Mouse (Mus musculus): ENCODE measurements around the gene Gemin7. TPM values are rescaled to one million over a fixed set of nuclear protein-coding genes. Genes with fewer than 3 reads are reported as not detected.
"Not testable (repeated sequence)": the region's sequence is repeated elsewhere in the genome, so short reads cannot be mapped to it uniquely, and the experiment has no call there.

Gemin7 gene
- polyA plus RNA-seq (2016; fragmentation: Nextera tagmentation; extraction: Ambion mirVana) = 101 TPM in 2 replicates

- Histone ChIP-seq H3K9ac (peak within 1 kb of the TSS; percentile 62), H3K4me2 (peak within 1 kb of the TSS; percentile 92), H3K4me3 (peak within 1 kb of the TSS; percentile 54), H3K27me3 (replicated peaks) (peaks cover 18% of the 10 kb centered on the region), H3K36me3 (peaks cover 28% of the 10 kb centered on the region), H3K27ac (no peak within 1 kb of the TSS; the same call in 1 of the 2 replicates), H3K9me3 (replicated peaks) (no peaks in the 10 kb centered on the region), H3K4me1 (peaks cover 64% of the 10 kb centered on the region)
- no peak for ATAC-seq
- WGBS (ENCODE audit: insufficient replicate concordance) = under 1% methylated on average over 56 of the region's 56 CpGs
Observed at GRCm38 (mm10) chr7:19577141-19577852, at the start of gene Gemin7, which contains the start of gene Zfp296. Gemin7 (minus strand) TSS chr7:19577595. Zfp296 (plus strand) TSS chr7:19577287.

DNA sequence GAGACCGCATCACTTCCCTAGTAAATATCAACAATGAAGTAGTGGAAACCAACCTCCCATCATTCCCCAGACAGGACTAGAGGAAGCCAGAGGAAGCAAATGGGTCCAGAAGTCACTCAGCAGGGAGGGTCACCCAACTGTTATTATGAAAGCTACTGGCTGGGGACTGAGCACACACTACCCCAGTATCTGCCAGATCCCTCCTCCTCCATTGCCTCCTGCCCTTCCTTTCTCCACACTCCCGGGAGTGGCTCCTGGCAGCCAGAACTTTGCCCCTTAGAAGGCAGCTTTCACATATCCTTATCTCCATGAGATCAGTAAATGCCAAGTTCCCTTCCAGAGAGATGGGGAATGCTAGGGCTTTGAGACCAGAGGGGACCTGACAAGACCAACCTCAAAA lies 46.0 kb upstream of the Gemin7 start:
- no peak overlapping the region for H3K9ac ChIP-seq
- H3K4me2 ChIP-seq = no peak overlapping the region
- H3K4me1 ChIP-seq = peaks cover 18% of the 10 kb centered on the region
- H3K4me3 ChIP-seq = no peak overlapping the region
- H3K9me3 ChIP-seq (replicated peaks) = no peaks in the 10 kb centered on the region
- no peak for ATAC-seq
- H3K27me3 ChIP-seq (replicated peaks) = peaks cover 38% of the 10 kb centered on the region
- 55% methylated on average over 2 of the region's 2 CpGs for WGBS (ENCODE audit: insufficient replicate concordance)
- H3K27ac ChIP-seq = no peak overlapping the region
- H3K36me3 ChIP-seq = no peaks in the 10 kb centered on the region

- Histone ChIP-seq H3K27me3 (replicated peaks) (peaks cover 38% of the 10 kb centered on the region), H3K4me3 (no peak overlapping the region), H3K9me3 (replicated peaks) (no peaks in the 10 kb centered on the region), H3K36me3 (no peaks in the 10 kb centered on the region), H3K4me1 (peaks cover 7% of the 10 kb centered on the region), H3K27ac (no peak overlapping the region), H3K9ac (no peak overlapping the region; the same call in 1 of the 2 replicates), H3K4me2 (no peak overlapping the region)
- WGBS (ENCODE audit: insufficient replicate concordance) = 41% methylated on average over 6 of the region's 6 CpGs
- ATAC-seq = no peak
Observed at GRCm38 (mm10) chr7:19622241-19622640, 44.8 kb upstream of the Gemin7 start.

DNA sequence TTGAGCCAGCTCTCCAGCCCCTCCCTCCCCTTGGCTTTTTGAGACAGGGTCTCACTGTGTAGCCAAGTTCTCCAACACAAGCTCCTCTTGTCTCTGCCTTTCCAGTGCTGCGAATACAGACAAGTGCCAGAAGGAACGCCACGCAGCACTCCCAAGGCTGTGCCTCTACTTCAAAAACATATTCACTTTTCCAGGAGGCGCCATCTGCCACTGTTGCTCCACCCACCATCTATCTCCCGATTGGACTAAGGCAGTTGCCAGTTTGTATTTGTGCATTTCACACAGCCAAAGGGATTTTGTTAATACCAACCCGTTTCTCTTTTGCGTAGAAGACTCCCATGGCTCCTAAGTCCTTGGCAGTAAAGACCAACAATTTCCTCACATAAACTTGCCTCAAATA lies 43.4 kb upstream of the Gemin7 start:
- Histone ChIP-seq H3K9ac (no peak overlapping the region), H3K36me3 (no peaks in the 10 kb centered on the region), H3K4me3 (no peak overlapping the region), H3K4me2 (no peak overlapping the region), H3K27ac (no peak overlapping the region), H3K27me3 (replicated peaks) (peaks cover 38% of the 10 kb centered on the region), H3K9me3 (replicated peaks) (no peaks in the 10 kb centered on the region), H3K4me1 (peaks cover 7% of the 10 kb centered on the region)
- ATAC-seq = no peak
- WGBS (ENCODE audit: insufficient replicate concordance) = 85% methylated on average over 7 of the region's 7 CpGs

DNA sequence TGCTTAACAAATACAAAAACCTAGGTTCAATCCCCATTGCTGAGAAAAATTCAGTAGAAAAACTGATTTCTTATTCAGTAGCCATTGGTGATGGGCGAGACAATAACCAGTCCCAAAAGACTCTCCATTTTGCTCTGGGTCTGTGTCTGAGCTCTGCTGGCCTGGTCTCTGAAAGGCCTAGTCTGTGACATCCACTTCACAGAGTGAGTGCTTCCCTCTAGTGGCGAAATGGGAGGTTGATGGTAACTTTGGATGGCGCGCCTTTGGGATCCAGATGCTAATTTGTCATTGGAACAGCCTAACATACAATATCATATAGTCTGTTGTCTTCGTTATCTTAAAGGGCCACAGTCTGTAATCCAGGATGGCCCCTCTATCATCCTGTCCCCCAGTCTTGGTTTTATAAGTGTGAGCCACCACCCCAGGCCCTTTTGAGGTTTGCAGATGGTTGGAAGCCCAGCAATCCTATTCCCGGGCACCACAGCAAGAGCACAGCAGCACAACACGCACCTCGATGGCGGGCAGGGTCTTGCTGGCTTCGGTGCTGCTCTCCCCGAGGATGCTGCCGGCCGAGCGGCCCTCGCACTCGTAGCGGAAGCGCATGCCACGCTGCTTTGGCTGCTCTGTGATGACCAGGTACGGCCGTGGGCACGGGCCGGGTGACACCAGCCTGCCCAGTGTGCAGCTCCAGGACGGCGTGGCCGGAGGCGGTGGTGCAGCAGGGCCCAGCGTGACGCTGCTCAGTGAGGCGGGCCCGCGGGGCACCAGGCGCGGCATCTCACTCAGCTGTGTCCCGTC lies 41.8 kb upstream of the Gemin7 start:
- H3K9ac ChIP-seq = no peak overlapping the region; the same call in 1 of the 2 replicates
- H3K9me3 ChIP-seq (replicated peaks) = no peaks in the 10 kb centered on the region
- H3K27ac ChIP-seq = no peak overlapping the region
- H3K4me3 ChIP-seq = peak overlapping the region; percentile 22
- WGBS (ENCODE audit: insufficient replicate concordance) = 15% methylated on average over 34 of the region's 35 CpGs
- peak overlapping the region; percentile 61 for H3K4me2 ChIP-seq
- peaks cover 36% of the 10 kb centered on the region for H3K27me3 ChIP-seq (replicated peaks)
- no peaks in the 10 kb centered on the region for H3K36me3 ChIP-seq
- ATAC-seq = peak; percentile 56
- peaks cover 7% of the 10 kb centered on the region for H3K4me1 ChIP-seq

- Histone ChIP-seq H3K9me3 (replicated peaks) (no peaks in the 10 kb centered on the region), H3K27ac (no peak overlapping the region), H3K4me3 (no peak overlapping the region), H3K27me3 (replicated peaks) (peaks cover 10% of the 10 kb centered on the region), H3K36me3 (0 out of 2 replicates have a peak, but pooled peaks cover 3% of the 10 kb centered on the region), H3K9ac (no peak overlapping the region), H3K4me2 (no peak overlapping the region), H3K4me1 (peaks cover 7% of the 10 kb centered on the region)
- WGBS (ENCODE audit: insufficient replicate concordance) = 68% methylated on average over 12 of the region's 12 CpGs
- ATAC-seq = no peak
Observed at GRCm38 (mm10) chr7:19615036-19615577, 37.7 kb upstream of the Gemin7 start.

GRCm38 (mm10) chr7:19610969-19611368 lies 33.6 kb upstream of the Gemin7 start:
- H3K36me3 ChIP-seq = 0 out of 2 replicates have a peak, but pooled peaks cover 3% of the 10 kb centered on the region
- WGBS (ENCODE audit: insufficient replicate concordance) = 70% methylated on average over 5 of the region's 5 CpGs
- no peak for ATAC-seq
- H3K27ac ChIP-seq = no peak overlapping the region
- H3K4me3 ChIP-seq = no peak overlapping the region
- no peak overlapping the region for H3K4me2 ChIP-seq
- no peaks in the 10 kb centered on the region for H3K27me3 ChIP-seq (replicated peaks)
- no peaks in the 10 kb centered on the region for H3K4me1 ChIP-seq
- H3K9ac ChIP-seq = no peak overlapping the region
- no peaks in the 10 kb centered on the region for H3K9me3 ChIP-seq (replicated peaks)

DNA sequence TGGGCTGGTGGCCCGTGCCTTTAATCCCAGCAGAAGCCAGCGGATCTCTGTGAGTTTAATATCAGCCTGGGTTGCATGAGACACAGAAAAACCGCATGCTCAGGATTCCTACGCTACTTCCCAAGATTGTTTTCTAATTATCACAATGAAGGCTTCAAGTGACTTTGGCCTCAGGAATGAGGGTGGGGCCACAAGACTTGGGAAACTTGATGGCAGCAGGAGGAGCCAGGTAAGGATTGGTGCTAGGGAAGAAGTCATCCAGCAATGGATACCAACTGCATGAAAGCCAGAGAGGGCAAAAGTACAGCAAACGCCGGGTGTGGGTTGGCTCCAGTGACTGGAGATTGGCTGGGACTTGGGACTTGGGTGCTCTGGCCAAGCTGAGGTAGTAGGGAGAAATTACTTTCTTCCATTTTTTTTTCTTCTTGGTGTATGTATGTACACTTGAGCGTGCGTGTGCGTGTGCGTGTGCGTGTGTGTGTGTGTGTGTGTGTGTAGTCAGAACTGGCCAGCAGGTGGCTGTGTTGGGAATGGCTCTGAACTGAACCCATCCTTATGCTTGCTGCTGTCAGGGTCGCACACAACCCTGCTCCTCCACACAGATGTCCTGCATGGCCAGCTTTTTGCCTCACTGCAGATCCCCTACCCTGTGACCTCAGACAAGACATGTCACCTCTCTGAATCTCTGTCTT lies 32.4 kb upstream of the Gemin7 start:
- Histone ChIP-seq H3K27ac (no peak overlapping the region), H3K9me3 (replicated peaks) (no peaks in the 10 kb centered on the region), H3K4me3 (no peak overlapping the region), H3K9ac (no peak overlapping the region), H3K36me3 (0 out of 2 replicates have a peak, but pooled peaks cover 3% of the 10 kb centered on the region), H3K4me1 (no peaks in the 10 kb centered on the region), H3K4me2 (no peak overlapping the region), H3K27me3 (replicated peaks) (no peaks in the 10 kb centered on the region)
- ATAC-seq = no peak
- 83% methylated on average over 12 of the region's 12 CpGs for WGBS (ENCODE audit: insufficient replicate concordance)

GRCm38 (mm10) chr7:19607291-19607690 lies 29.9 kb upstream of the Gemin7 start:
- ATAC-seq = no peak
- WGBS (ENCODE audit: insufficient replicate concordance) = 72% methylated on average over 5 of the region's 5 CpGs
- Histone ChIP-seq H3K27ac (no peak overlapping the region), H3K27me3 (replicated peaks) (no peaks in the 10 kb centered on the region), H3K36me3 (peaks cover 6% of the 10 kb centered on the region), H3K9ac (no peak overlapping the region), H3K4me1 (peaks cover 16% of the 10 kb centered on the region), H3K4me3 (no peak overlapping the region), H3K4me2 (no peak overlapping the region), H3K9me3 (replicated peaks) (no peaks in the 10 kb centered on the region)

- not testable (repeated sequence) for H3K9me3 ChIP-seq (replicated peaks); H3K9ac ChIP-seq; H3K27me3 ChIP-seq (replicated peaks); ATAC-seq
- Histone ChIP-seq H3K4me2 (peak overlapping the region; percentile 86), H3K36me3 (peaks cover 29% of the 10 kb centered on the region), H3K27ac (peak overlapping the region; percentile 81; the same call in 1 of the 2 replicates), H3K4me1 (peaks cover 29% of the 10 kb centered on the region), H3K4me3 (peak overlapping the region; percentile 89)
- WGBS (ENCODE audit: insufficient replicate concordance) = 55% methylated on average over 10 of the region's 10 CpGs
Observed at GRCm38 (mm10) chr7:19604606-19605214, 27.3 kb upstream of the Gemin7 start.
